Mouse (Mus musculus): ENCODE data around the gene Klhl29. TPM values are rescaled to one million over a fixed set of nuclear protein-coding genes. Genes with fewer than 3 reads are reported as not detected.

The Klhl29 gene
- total RNA-seq, 1 experiment = 0.22 TPM

DNA sequence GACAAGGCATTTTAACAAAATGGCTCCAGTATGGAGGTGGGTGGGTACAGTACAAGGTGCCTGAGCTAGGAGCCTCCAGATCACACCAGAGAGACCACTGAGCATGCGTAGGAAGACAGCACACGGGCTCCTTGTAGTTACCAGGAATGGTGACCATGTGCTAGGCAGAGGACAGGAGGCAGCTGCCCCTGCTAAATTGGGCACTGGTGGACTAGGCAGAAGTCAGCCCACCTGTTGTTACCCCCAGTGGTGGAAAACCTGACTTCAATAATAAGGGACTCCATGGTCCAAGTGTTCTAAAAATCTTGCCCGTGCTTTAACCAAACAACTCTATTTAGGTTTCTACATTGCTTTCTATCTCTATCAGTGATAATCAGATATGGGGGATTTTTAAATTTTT lies 10.6 kb downstream of the Klhl29 start:
- Histone ChIP-seq H3K9me3 (ENCODE audit: control insufficient read depth, insufficient read depth, low read depth, low read length) (no peaks in the 10 kb centered on the region), H3K4me3 (ENCODE audit: insufficient read depth in 1 of 2, low read depth in 1 of 2, low read length in 2 of 2, poor library complexity in 1 of 2, severe bottlenecking in 1 of 2) (no peak overlapping the region), H3K4me1 (ENCODE audit: control insufficient read depth in 2 of 2, insufficient read depth in 2 of 2, low read length in 2 of 2, poor library complexity in 1 of 2) (no peaks in the 10 kb centered on the region), H3K36me3 (ENCODE audit: control insufficient read depth, insufficient read depth, low read length, poor library complexity, severe bottlenecking) (no peaks in the 10 kb centered on the region), H3K27ac (ENCODE audit: insufficient read depth, low read depth, low read length, poor library complexity, severe bottlenecking) (no peak overlapping the region), H3K9ac (ENCODE audit: insufficient read depth, low read depth, low read length, poor library complexity, severe bottlenecking) (no peak overlapping the region)
- in situ Hi-C loops (cut with MboI; ENCODE audit: low sequenced_read_pairs in 2 of 2, unreplicated experiment in 2 of 2) = no loop called here
- DNase-seq (ENCODE audit: low read depth, low spot score) = no peak
- TF ChIP-seq ZNF384 (IDR thresholded peaks at IDR 0.05; ENCODE audit: low read depth, low read length) = no peak
- no peak for TF ChIP-seq CHD2 (IDR thresholded peaks at IDR 0.05; ENCODE audit: low read depth, low read length)
- no peak for TF ChIP-seq HCFC1 (IDR thresholded peaks at IDR 0.05; ENCODE audit: borderline replicate concordance, insufficient read depth, low read length)
- no peak for TF ChIP-seq ZC3H11A (IDR thresholded peaks at IDR 0.05; ENCODE audit: borderline replicate concordance, low read depth, low read length)
- no peak for TF ChIP-seq MAFK (IDR thresholded peaks at IDR 0.05; ENCODE audit: insufficient read depth, low read depth, low read length)

DNA sequence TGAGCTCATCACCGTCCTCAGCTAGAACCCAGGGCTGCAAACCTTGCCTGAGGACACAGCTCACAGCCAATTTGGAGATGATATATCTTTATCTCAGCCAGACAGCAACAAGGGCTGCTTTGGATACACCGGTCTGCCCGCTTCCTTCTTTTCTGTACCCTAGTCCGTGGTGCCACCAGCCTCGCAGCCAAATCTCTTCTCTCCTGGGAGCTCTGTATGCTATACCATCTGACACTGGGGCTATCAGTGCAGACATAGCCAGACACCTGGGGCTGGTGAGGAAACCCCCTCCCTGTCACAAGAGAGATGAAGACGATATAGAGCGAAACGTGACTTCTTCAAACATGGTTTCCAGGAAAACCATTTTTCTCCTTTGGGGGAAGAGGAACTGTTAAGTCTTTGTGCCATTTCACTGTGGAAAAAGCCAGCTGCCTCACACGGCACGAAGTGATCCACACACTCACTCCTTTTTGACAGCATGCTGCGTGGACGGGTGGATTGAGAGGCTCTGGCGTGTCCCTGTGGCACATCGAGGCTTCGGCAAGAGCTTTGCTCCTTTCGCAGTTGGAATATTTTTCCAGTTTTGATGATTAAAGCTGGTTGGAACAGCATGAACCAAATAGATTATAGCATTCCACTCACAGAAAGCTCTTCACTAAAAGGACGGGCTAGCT lies 11.4 kb downstream of the Klhl29 start:
- Histone ChIP-seq H3K36me3 (ENCODE audit: control insufficient read depth, insufficient read depth, low read length, poor library complexity, severe bottlenecking) (no peaks in the 10 kb centered on the region), H3K4me1 (ENCODE audit: control insufficient read depth in 2 of 2, insufficient read depth in 2 of 2, low read length in 2 of 2, poor library complexity in 1 of 2) (no peaks in the 10 kb centered on the region), H3K9me3 (ENCODE audit: control insufficient read depth, insufficient read depth, low read depth, low read length) (no peaks in the 10 kb centered on the region), H3K4me3 (ENCODE audit: insufficient read depth in 1 of 2, low read depth in 1 of 2, low read length in 2 of 2, poor library complexity in 1 of 2, severe bottlenecking in 1 of 2) (no peak overlapping the region), H3K27ac (ENCODE audit: insufficient read depth, low read depth, low read length, poor library complexity, severe bottlenecking) (no peak overlapping the region), H3K9ac (ENCODE audit: insufficient read depth, low read depth, low read length, poor library complexity, severe bottlenecking) (no peak overlapping the region)
- DNase-seq (ENCODE audit: low read depth, low spot score) = no peak
- no peak for TF ChIP-seq HCFC1 (IDR thresholded peaks at IDR 0.05; ENCODE audit: borderline replicate concordance, insufficient read depth, low read length)
- no peak for TF ChIP-seq ZNF384 (IDR thresholded peaks at IDR 0.05; ENCODE audit: low read depth, low read length)
- TF ChIP-seq ZC3H11A (IDR thresholded peaks at IDR 0.05; ENCODE audit: borderline replicate concordance, low read depth, low read length) = no peak
- TF ChIP-seq MAFK (IDR thresholded peaks at IDR 0.05; ENCODE audit: insufficient read depth, low read depth, low read length) = no peak
- no peak for TF ChIP-seq CHD2 (IDR thresholded peaks at IDR 0.05; ENCODE audit: low read depth, low read length)
- in situ Hi-C loops (cut with MboI; ENCODE audit: low sequenced_read_pairs in 2 of 2, unreplicated experiment in 2 of 2) = no loop called here

DNA sequence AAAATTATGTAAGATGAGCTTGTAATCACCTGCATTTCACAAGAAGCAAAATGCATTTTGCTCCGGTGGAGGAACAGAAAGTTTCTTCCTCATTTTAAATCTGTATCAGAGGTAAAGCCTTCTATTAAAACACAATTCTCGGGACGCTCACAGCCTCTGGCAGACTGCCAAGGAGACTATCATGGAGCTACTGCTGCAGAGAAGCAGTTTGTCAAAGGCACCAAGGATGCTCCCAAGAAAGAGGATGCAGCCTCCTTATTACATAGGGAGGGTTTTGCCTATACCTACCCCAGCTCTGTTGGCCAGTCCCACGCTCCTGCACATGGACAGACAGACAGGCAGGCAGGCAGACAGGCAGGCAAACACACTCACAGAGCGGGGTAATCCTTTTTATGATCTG lies 16.4 kb downstream of the Klhl29 start:
- TF ChIP-seq ZC3H11A (IDR thresholded peaks at IDR 0.05; ENCODE audit: borderline replicate concordance, low read depth, low read length) (no peak), HCFC1 (IDR thresholded peaks at IDR 0.05; ENCODE audit: borderline replicate concordance, insufficient read depth, low read length) (no peak), ZNF384 (IDR thresholded peaks at IDR 0.05; ENCODE audit: low read depth, low read length) (no peak), MAFK (IDR thresholded peaks at IDR 0.05; ENCODE audit: insufficient read depth, low read depth, low read length) (no peak), CHD2 (IDR thresholded peaks at IDR 0.05; ENCODE audit: low read depth, low read length) (no peak)
- in situ Hi-C loops (cut with MboI; ENCODE audit: low sequenced_read_pairs in 2 of 2, unreplicated experiment in 2 of 2) = no loop called here
- no peak overlapping the region for H3K4me3 ChIP-seq (ENCODE audit: insufficient read depth in 1 of 2, low read depth in 1 of 2, low read length in 2 of 2, poor library complexity in 1 of 2, severe bottlenecking in 1 of 2)
- no peaks in the 10 kb centered on the region for H3K4me1 ChIP-seq (ENCODE audit: control insufficient read depth in 2 of 2, insufficient read depth in 2 of 2, low read length in 2 of 2, poor library complexity in 1 of 2)
- H3K9ac ChIP-seq (ENCODE audit: insufficient read depth, low read depth, low read length, poor library complexity, severe bottlenecking) = no peak overlapping the region
- H3K36me3 ChIP-seq (ENCODE audit: control insufficient read depth, insufficient read depth, low read length, poor library complexity, severe bottlenecking) = no peaks in the 10 kb centered on the region
- H3K9me3 ChIP-seq (ENCODE audit: control insufficient read depth, insufficient read depth, low read depth, low read length) = no peaks in the 10 kb centered on the region
- no peak overlapping the region for H3K27ac ChIP-seq (ENCODE audit: insufficient read depth, low read depth, low read length, poor library complexity, severe bottlenecking)
- DNase-seq (ENCODE audit: low read depth, low spot score) = no peak

DNA sequence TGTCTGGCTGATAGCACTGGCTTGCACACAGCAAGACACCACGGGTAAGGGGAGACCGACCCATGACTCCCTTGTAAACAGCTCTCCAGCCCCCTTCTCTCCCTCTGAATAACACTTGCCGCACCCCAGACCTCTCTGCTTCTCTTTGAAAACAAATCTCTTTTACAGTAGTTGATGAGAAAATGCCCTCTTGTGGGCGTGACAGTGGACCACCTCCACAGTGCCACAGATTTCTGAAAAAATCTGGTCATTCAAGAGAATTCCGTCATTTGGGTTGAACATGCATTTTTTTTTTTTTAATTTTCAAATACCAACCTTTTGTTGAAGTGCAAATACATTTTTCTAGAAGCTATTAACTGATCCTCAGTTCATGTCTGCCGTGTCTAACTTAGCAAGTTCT lies 17.0 kb downstream of the Klhl29 start:
- Histone ChIP-seq H3K27ac (ENCODE audit: insufficient read depth, low read depth, low read length, poor library complexity, severe bottlenecking) (no peak overlapping the region), H3K4me3 (ENCODE audit: insufficient read depth in 1 of 2, low read depth in 1 of 2, low read length in 2 of 2, poor library complexity in 1 of 2, severe bottlenecking in 1 of 2) (no peak overlapping the region), H3K9me3 (ENCODE audit: control insufficient read depth, insufficient read depth, low read depth, low read length) (no peaks in the 10 kb centered on the region), H3K4me1 (ENCODE audit: control insufficient read depth in 2 of 2, insufficient read depth in 2 of 2, low read length in 2 of 2, poor library complexity in 1 of 2) (no peaks in the 10 kb centered on the region), H3K36me3 (ENCODE audit: control insufficient read depth, insufficient read depth, low read length, poor library complexity, severe bottlenecking) (no peaks in the 10 kb centered on the region), H3K9ac (ENCODE audit: insufficient read depth, low read depth, low read length, poor library complexity, severe bottlenecking) (no peak overlapping the region)
- in situ Hi-C loops (cut with MboI; ENCODE audit: low sequenced_read_pairs in 2 of 2, unreplicated experiment in 2 of 2) = no loop called here
- TF ChIP-seq CHD2 (IDR thresholded peaks at IDR 0.05; ENCODE audit: low read depth, low read length) (no peak), HCFC1 (IDR thresholded peaks at IDR 0.05; ENCODE audit: borderline replicate concordance, insufficient read depth, low read length) (no peak)
- DNase-seq (ENCODE audit: low read depth, low spot score) = no peak

DNA sequence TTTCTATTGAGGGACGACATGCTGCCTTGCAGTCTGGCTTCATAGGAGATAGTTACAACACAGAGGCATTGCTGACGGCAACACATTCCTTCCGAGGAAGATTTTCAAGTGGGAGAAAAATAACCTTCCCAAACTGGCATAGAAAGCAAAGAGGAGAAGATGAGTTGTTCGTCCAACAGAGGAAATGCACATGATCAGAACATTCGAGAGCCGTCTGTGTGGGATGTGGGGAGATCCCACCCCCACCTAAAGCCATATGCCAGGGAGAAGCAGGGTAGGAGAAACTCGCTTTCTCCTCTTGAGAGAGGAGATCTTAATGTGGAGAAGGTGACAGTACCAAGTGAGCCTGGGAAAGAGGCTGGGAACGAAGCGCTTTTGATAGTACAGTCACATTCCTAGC lies 22.1 kb downstream of the Klhl29 start:
- no peak overlapping the region for H3K4me3 ChIP-seq (ENCODE audit: insufficient read depth in 1 of 2, low read depth in 1 of 2, low read length in 2 of 2, poor library complexity in 1 of 2, severe bottlenecking in 1 of 2)
- H3K9me3 ChIP-seq (ENCODE audit: control insufficient read depth, insufficient read depth, low read depth, low read length) = no peaks in the 10 kb centered on the region
- no peaks in the 10 kb centered on the region for H3K4me1 ChIP-seq (ENCODE audit: control insufficient read depth in 2 of 2, insufficient read depth in 2 of 2, low read length in 2 of 2, poor library complexity in 1 of 2)
- in situ Hi-C loops (cut with MboI; ENCODE audit: low sequenced_read_pairs in 2 of 2, unreplicated experiment in 2 of 2) = no loop called here
- DNase-seq (ENCODE audit: low read depth, low spot score) = no peak
- no peak overlapping the region for H3K27ac ChIP-seq (ENCODE audit: insufficient read depth, low read depth, low read length, poor library complexity, severe bottlenecking)
- H3K9ac ChIP-seq (ENCODE audit: insufficient read depth, low read depth, low read length, poor library complexity, severe bottlenecking) = no peak overlapping the region
- H3K36me3 ChIP-seq (ENCODE audit: control insufficient read depth, insufficient read depth, low read length, poor library complexity, severe bottlenecking) = no peaks in the 10 kb centered on the region
- TF ChIP-seq HCFC1 (IDR thresholded peaks at IDR 0.05; ENCODE audit: borderline replicate concordance, insufficient read depth, low read length) (no peak), ZNF384 (IDR thresholded peaks at IDR 0.05; ENCODE audit: low read depth, low read length) (no peak), CHD2 (IDR thresholded peaks at IDR 0.05; ENCODE audit: low read depth, low read length) (no peak), ZC3H11A (IDR thresholded peaks at IDR 0.05; ENCODE audit: borderline replicate concordance, low read depth, low read length) (no peak), MAFK (IDR thresholded peaks at IDR 0.05; ENCODE audit: insufficient read depth, low read depth, low read length) (no peak)

Measured in ES-E14 (cell line).